Mouse (Mus musculus): ENCODE results near the gene B4gat1. TPM values are rescaled to one million over a fixed set of nuclear protein-coding genes. Genes with fewer than 3 reads are reported as not detected.
A peak's percentile ranks its signal among the peaks of the same experiment; 100 is the strongest.
"Not testable (repeated sequence)": the region's sequence is repeated elsewhere in the genome, so short reads cannot be mapped to it uniquely, and the experiment has no call there.

The B4gat1 gene
- total and polyA plus RNA-seq, 2 experiments from 2014 or later = 136 to 172 TPM

- H3K4me3 ChIP-seq (ENCODE audit: low read depth, low read length); H3K4me2 ChIP-seq (ENCODE audit: low read depth, low read length, poor library complexity, severe bottlenecking); ATAC-seq (ENCODE audit: low FRiP score); H3K9ac ChIP-seq (replicated peaks; ENCODE audit: low read length, poor library complexity, severe bottlenecking); H3K27ac ChIP-seq (ENCODE audit: low read depth, low read length); DNase-seq (ENCODE audit: low spot score); H3K9me3 ChIP-seq (ENCODE audit: low read length): not testable (repeated sequence)
- peaks cover 20% of the 10 kb centered on the region for H3K36me3 ChIP-seq (ENCODE audit: insufficient read depth, low read length)
- peaks cover 10% of the 10 kb centered on the region for H3K4me1 ChIP-seq (ENCODE audit: insufficient read depth, low read length)
- H3K27me3 ChIP-seq (ENCODE audit: insufficient read depth, low read length) = peaks cover 16% of the 10 kb centered on the region
- WGBS = 58% methylated on average over 4 of the region's 4 CpGs
- peak; percentile 67 for TF ChIP-seq CTCF (IDR thresholded peaks at IDR 0.05)
These were observed 47.9 kb downstream of the B4gat1 start for GRCm38 (mm10) chr19:5086533-5086932.

- Histone ChIP-seq H3K27me3 (ENCODE audit: insufficient read depth, low read length) (peaks cover under 1% of the 10 kb centered on the region; the same call in 1 of the 2 replicates), H3K4me2 (ENCODE audit: low read depth, low read length, poor library complexity, severe bottlenecking) (peak within 1 kb of the TSS; percentile 84), H3K4me3 (ENCODE audit: low read depth, low read length) (peak within 1 kb of the TSS; percentile 65), H3K36me3 (ENCODE audit: insufficient read depth, low read length) (peaks cover 25% of the 10 kb centered on the region), H3K9ac (replicated peaks; ENCODE audit: low read length, poor library complexity, severe bottlenecking) (peak within 1 kb of the TSS; percentile 66), H3K27ac (ENCODE audit: low read depth, low read length) (peak within 1 kb of the TSS; percentile 76), H3K4me1 (ENCODE audit: insufficient read depth, low read length) (peaks cover 10% of the 10 kb centered on the region), H3K9me3 (ENCODE audit: low read length) (no peaks in the 10 kb centered on the region)
- peak; percentile 100 for DNase-seq (ENCODE audit: low spot score)
- WGBS = under 1% methylated on average over 58 of the region's 58 CpGs
- ATAC-seq (ENCODE audit: low FRiP score) = peak; percentile 92
- peak; percentile 73 for TF ChIP-seq CTCF (IDR thresholded peaks at IDR 0.05)
These were observed 49.5 kb downstream of the B4gat1 start, which contains the start of gene Yif1a for GRCm38 (mm10) chr19:5087884-5088728. Yif1a (plus strand) TSS chr19:5088538.

- H3K27ac ChIP-seq (ENCODE audit: low read depth, low read length) = no peak overlapping the region
- DNase-seq (ENCODE audit: low spot score) (no peak), ATAC-seq (ENCODE audit: low FRiP score) (no peak)
- H3K27me3 ChIP-seq (ENCODE audit: insufficient read depth, low read length) = no peaks in the 10 kb centered on the region
- peaks cover 32% of the 10 kb centered on the region for H3K36me3 ChIP-seq (ENCODE audit: insufficient read depth, low read length)
- H3K9ac ChIP-seq (replicated peaks; ENCODE audit: low read length, poor library complexity, severe bottlenecking) = peak overlapping the region; percentile 66
- H3K4me3 ChIP-seq (ENCODE audit: low read depth, low read length) = peak overlapping the region; percentile 65
- H3K9me3 ChIP-seq (ENCODE audit: low read length) = no peaks in the 10 kb centered on the region
- peak overlapping the region; percentile 84 for H3K4me2 ChIP-seq (ENCODE audit: low read depth, low read length, poor library complexity, severe bottlenecking)
- peaks cover 17% of the 10 kb centered on the region for H3K4me1 ChIP-seq (ENCODE audit: insufficient read depth, low read length)
- WGBS = 88% methylated on average over 4 of the region's 4 CpGs
- no peak for TF ChIP-seq CTCF (IDR thresholded peaks at IDR 0.05)
These were observed 50.7 kb downstream of the B4gat1 start for GRCm38 (mm10) chr19:5089324-5089723.

Other genes with a start within 250 kb of the B4gat1 start
- gene Rbm4, start 244.9 kb upstream of the B4gat1 start, total RNA-seq (2014; rRNA removed) = 90.5 and 97.4 TPM in 2 replicates
- 39.0 and 40.0 TPM in 2 replicates for gene Rbm4, start 244.9 kb upstream of the B4gat1 start, polyA plus RNA-seq (2015; fragmentation: Nextera tagmentation; extraction: Ambion mirVana)
- 8.1 and 22.3 TPM in 2 replicates for gene Gm21992, start 227.2 kb upstream of the B4gat1 start, total RNA-seq (2014; rRNA removed)
- 12.6 and 17.9 TPM in 2 replicates for gene Gm21992, start 227.2 kb upstream of the B4gat1 start, polyA plus RNA-seq (2015; fragmentation: Nextera tagmentation; extraction: Ambion mirVana)
- gene Rbm14, start 227.2 kb upstream of the B4gat1 start, total RNA-seq (2014; rRNA removed) = 41.5 and 43.8 TPM in 2 replicates
- gene Rbm14, start 227.2 kb upstream of the B4gat1 start, polyA plus RNA-seq (2015; fragmentation: Nextera tagmentation; extraction: Ambion mirVana) = 37.9 and 38.4 TPM in 2 replicates
- gene Ccs, start 199.5 kb upstream of the B4gat1 start, total RNA-seq (2014; rRNA removed) = 19.9 and 20.0 TPM in 2 replicates
- 40.1 and 42.6 TPM in 2 replicates for gene Ccs, start 199.5 kb upstream of the B4gat1 start, polyA plus RNA-seq (2015; fragmentation: Nextera tagmentation; extraction: Ambion mirVana)
- gene Ccdc87, start 199.5 kb upstream of the B4gat1 start, total RNA-seq (2014; rRNA removed) = 0.38 and 1.0 TPM in 2 replicates
- 1.1 and 1.2 TPM in 2 replicates for gene Ccdc87, start 199.5 kb upstream of the B4gat1 start, polyA plus RNA-seq (2015; fragmentation: Nextera tagmentation; extraction: Ambion mirVana)
- gene Ctsf, start 183.7 kb upstream of the B4gat1 start, total RNA-seq (2014; rRNA removed) = 117 and 125 TPM in 2 replicates
- gene Ctsf, start 183.7 kb upstream of the B4gat1 start, polyA plus RNA-seq (2015; fragmentation: Nextera tagmentation; extraction: Ambion mirVana) = 82.5 and 91.1 TPM in 2 replicates
- gene Actn3, start 160.9 kb upstream of the B4gat1 start, total RNA-seq (2014; rRNA removed) = 4.5 and 5.3 TPM in 2 replicates
- gene Actn3, start 160.9 kb upstream of the B4gat1 start, polyA plus RNA-seq (2015; fragmentation: Nextera tagmentation; extraction: Ambion mirVana) = 3.8 and 4.4 TPM in 2 replicates
- 24.0 and 29.8 TPM in 2 replicates for gene Zdhhc24, start 160.2 kb upstream of the B4gat1 start, total RNA-seq (2014; rRNA removed)
- 17.2 and 18.1 TPM in 2 replicates for gene Zdhhc24, start 160.2 kb upstream of the B4gat1 start, polyA plus RNA-seq (2015; fragmentation: Nextera tagmentation; extraction: Ambion mirVana)
- 31.8 and 40.6 TPM in 2 replicates for gene Bbs1, start 132.2 kb upstream of the B4gat1 start, total RNA-seq (2014; rRNA removed)
- gene Bbs1, start 132.2 kb upstream of the B4gat1 start, polyA plus RNA-seq (2015; fragmentation: Nextera tagmentation; extraction: Ambion mirVana) = 9.0 and 10.2 TPM in 2 replicates
- 84.6 and 94.7 TPM in 2 replicates for gene Dpp3, start 110.5 kb upstream of the B4gat1 start, total RNA-seq (2014; rRNA removed)
- gene Dpp3, start 110.5 kb upstream of the B4gat1 start, polyA plus RNA-seq (2015; fragmentation: Nextera tagmentation; extraction: Ambion mirVana) = 87.7 and 96.3 TPM in 2 replicates
- gene Peli3, start 95.7 kb upstream of the B4gat1 start, total RNA-seq (2014; rRNA removed) = 10.9 and 24.4 TPM in 2 replicates
- 8.4 and 8.6 TPM in 2 replicates for gene Peli3, start 95.7 kb upstream of the B4gat1 start, polyA plus RNA-seq (2015; fragmentation: Nextera tagmentation; extraction: Ambion mirVana)
- gene Mrpl11, start 76.7 kb upstream of the B4gat1 start, total RNA-seq (2014; rRNA removed) = 88.2 and 93.1 TPM in 2 replicates
- gene Mrpl11, start 76.7 kb upstream of the B4gat1 start, polyA plus RNA-seq (2015; fragmentation: Nextera tagmentation; extraction: Ambion mirVana) = 141 and 145 TPM in 2 replicates
- 3.4 and 5.9 TPM in 2 replicates for gene Npas4, start 48.5 kb upstream of the B4gat1 start, total RNA-seq (2014; rRNA removed)
- 0.36 and 0.43 TPM in 2 replicates for gene Npas4, start 48.5 kb upstream of the B4gat1 start, polyA plus RNA-seq (2015; fragmentation: Nextera tagmentation; extraction: Ambion mirVana)
- 21.4 and 30.2 TPM in 2 replicates for gene Slc29a2, start 15.0 kb upstream of the B4gat1 start, total RNA-seq (2014; rRNA removed)
- 19.1 and 21.1 TPM in 2 replicates for gene Slc29a2, start 15.0 kb upstream of the B4gat1 start, polyA plus RNA-seq (2015; fragmentation: Nextera tagmentation; extraction: Ambion mirVana)
- gene AC124502.3, start 65 bp downstream of the B4gat1 start, total RNA-seq (2014; rRNA removed) = 3.8 and 12.5 TPM in 2 replicates
- gene AC124502.3, start 65 bp downstream of the B4gat1 start, polyA plus RNA-seq (2015; fragmentation: Nextera tagmentation; extraction: Ambion mirVana) = 2.2 and 3.7 TPM in 2 replicates
- gene Brms1, start 2.5 kb downstream of the B4gat1 start, total RNA-seq (2014; rRNA removed) = 2.1 TPM in 1 of 2 replicates, not detected in the other
- gene Brms1, start 2.5 kb downstream of the B4gat1 start, polyA plus RNA-seq (2015; fragmentation: Nextera tagmentation; extraction: Ambion mirVana) = 14.3 and 15.3 TPM in 2 replicates
- gene Rin1, start 11.7 kb downstream of the B4gat1 start, total RNA-seq (2014; rRNA removed) = 4.0 and 4.3 TPM in 2 replicates
- 0.76 and 0.96 TPM in 2 replicates for gene Rin1, start 11.7 kb downstream of the B4gat1 start, polyA plus RNA-seq (2015; fragmentation: Nextera tagmentation; extraction: Ambion mirVana)
- 22.0 and 23.3 TPM in 2 replicates for gene Cd248, start 29.3 kb downstream of the B4gat1 start, total RNA-seq (2014; rRNA removed)
- gene Cd248, start 29.3 kb downstream of the B4gat1 start, polyA plus RNA-seq (2015; fragmentation: Nextera tagmentation; extraction: Ambion mirVana) = 15.7 and 18.3 TPM in 2 replicates
- 54.0 and 64.0 TPM in 2 replicates for gene Tmem151a, start 46.7 kb downstream of the B4gat1 start, total RNA-seq (2014; rRNA removed)
- 64.2 and 72.0 TPM in 2 replicates for gene Tmem151a, start 46.7 kb downstream of the B4gat1 start, polyA plus RNA-seq (2015; fragmentation: Nextera tagmentation; extraction: Ambion mirVana)
- gene Yif1a, start 49.7 kb downstream of the B4gat1 start, total RNA-seq (2014; rRNA removed) = 40.4 and 53.9 TPM in 2 replicates
- 38.8 and 49.9 TPM in 2 replicates for gene Yif1a, start 49.7 kb downstream of the B4gat1 start, polyA plus RNA-seq (2015; fragmentation: Nextera tagmentation; extraction: Ambion mirVana)
- 677 and 753 TPM in 2 replicates for gene Cnih2, start 59.7 kb downstream of the B4gat1 start, total RNA-seq (2014; rRNA removed)
- 547 and 553 TPM in 2 replicates for gene Cnih2, start 59.7 kb downstream of the B4gat1 start, polyA plus RNA-seq (2015; fragmentation: Nextera tagmentation; extraction: Ambion mirVana)
- gene Rab1b, start 68.2 kb downstream of the B4gat1 start, total RNA-seq (2014; rRNA removed) = 192 and 242 TPM in 2 replicates
- gene Rab1b, start 68.2 kb downstream of the B4gat1 start, polyA plus RNA-seq (2015; fragmentation: Nextera tagmentation; extraction: Ambion mirVana) = 204 and 227 TPM in 2 replicates
- 187 and 201 TPM in 2 replicates for gene Klc2, start 79.7 kb downstream of the B4gat1 start, total RNA-seq (2014; rRNA removed)
- 65.7 and 67.9 TPM in 2 replicates for gene Klc2, start 79.7 kb downstream of the B4gat1 start, polyA plus RNA-seq (2015; fragmentation: Nextera tagmentation; extraction: Ambion mirVana)
- 86.4 and 124 TPM in 2 replicates for gene Pacs1, start 234.3 kb downstream of the B4gat1 start, total RNA-seq (2014; rRNA removed)
- 47.9 and 49.9 TPM in 2 replicates for gene Pacs1, start 234.3 kb downstream of the B4gat1 start, polyA plus RNA-seq (2015; fragmentation: Nextera tagmentation; extraction: Ambion mirVana)

All from midbrain, postnatal 0 days (tissue).